Mouse (Mus musculus): ENCODE measurements around the gene 4930595D18Rik.

Gene 4930595D18Rik

GRCm38 (mm10) chr12:111184476-111184875, at the start of gene 4930595D18Rik:
4930595D18Rik (minus strand) TSS chr12:111184491.
- peak; percentile 18 for DNase-seq

GRCm38 (mm10) chr12:111233798-111234197, 49.5 kb upstream of the 4930595D18Rik start:
- DNase-seq: no peak

- DNase-seq: no peak
Measured at GRCm38 (mm10) chr12:111230793-111231192, 46.5 kb upstream of the 4930595D18Rik start.

DNA sequence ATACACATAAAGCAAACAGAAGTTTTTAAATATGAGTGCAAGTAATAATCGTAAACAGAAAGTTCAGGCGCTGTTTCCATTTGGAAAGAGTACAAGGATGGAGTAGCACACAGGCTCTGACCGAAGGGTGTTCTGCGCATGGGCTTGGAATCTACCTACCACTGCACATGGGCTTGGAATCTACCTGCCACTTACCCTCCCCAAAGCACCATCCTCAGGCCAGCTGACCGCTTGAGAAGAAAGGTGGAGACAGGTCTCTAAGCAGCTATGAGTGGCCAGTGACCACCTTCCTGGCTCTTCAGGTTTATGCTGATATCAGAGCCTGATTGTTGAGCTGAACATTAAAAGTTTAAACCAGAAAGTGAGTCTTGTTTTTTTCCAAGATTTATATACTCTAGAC, 44.2 kb upstream of the 4930595D18Rik start:
- DNase-seq: no peak

GRCm38 (mm10) chr12:111227410-111227809, 43.1 kb upstream of the 4930595D18Rik start:
- no peak for DNase-seq

DNA sequence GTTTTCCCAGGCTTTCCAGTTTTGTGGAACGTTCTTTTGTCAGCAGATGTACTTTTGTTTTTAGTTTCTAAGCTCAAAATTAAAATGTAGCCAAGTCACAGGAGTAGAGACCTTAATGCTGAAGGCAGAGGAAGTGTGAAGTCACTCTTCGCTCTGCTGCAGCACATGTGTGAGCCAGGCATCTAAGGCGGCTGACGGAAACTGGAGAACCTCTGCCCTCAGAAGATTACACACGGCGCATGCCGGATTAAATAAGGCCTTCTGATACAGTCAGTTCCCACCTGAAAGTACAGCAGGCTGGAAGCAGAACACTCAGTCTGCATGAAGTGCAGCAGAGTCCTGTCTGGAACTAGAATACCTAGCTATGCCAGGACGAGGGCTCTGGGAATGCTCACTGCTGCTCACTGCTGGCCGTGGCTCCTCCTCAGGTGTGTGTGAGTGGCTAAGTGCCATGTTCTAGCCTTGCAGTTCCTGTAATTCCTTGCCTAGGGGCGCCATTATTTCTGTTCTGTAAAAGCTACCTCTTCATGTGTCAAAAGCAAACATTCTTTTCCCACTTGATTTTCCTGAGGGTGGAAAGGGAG, 41.0 kb upstream of the 4930595D18Rik start:
- DNase-seq: no peak

- no peak for DNase-seq
Measured at GRCm38 (mm10) chr12:111218867-111219266, 34.6 kb upstream of the 4930595D18Rik start.

- DNase-seq: no peak
Measured at GRCm38 (mm10) chr12:111211729-111212128, 27.4 kb upstream of the 4930595D18Rik start.

DNA sequence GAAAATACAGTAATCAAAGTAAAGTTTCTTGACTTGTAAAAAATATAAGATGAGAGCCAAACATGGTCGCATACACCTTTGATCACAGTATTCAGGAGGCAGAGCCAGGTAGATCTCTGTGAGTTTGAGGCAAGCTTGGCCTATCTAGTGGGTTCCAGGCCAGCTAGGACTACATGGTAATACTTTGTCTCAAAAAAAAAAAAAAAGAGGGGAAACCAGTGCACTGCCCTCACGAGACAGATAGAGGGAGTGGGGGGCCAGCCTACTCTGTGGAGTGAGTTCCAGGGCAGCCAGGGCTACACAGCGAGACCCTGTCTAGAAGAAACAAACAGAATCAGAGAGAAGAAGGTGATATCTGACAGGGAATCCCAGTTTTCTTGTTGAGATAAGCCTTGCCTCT, 23.4 kb upstream of the 4930595D18Rik start:
- DNase-seq: no peak

DNA sequence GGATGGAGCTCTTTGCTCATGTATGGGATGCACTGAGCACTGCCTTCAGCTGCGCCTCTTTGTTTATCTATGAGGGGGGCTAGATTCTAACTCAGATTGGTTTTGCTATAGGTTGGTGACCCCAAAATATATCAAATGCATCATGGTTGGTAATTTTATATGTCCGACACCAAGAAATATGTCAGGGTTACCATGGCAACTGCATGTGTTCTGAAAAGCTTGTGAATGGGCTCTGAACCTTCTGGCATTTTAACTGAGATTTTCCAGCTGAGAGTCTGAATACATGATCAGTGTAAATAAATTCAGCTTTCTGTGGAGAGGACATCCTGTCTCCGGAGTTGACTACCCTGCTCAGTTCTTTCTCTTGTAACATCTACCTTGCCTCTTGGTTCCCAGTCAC, 19.7 kb upstream of the 4930595D18Rik start:
- DNase-seq: no peak

DNA sequence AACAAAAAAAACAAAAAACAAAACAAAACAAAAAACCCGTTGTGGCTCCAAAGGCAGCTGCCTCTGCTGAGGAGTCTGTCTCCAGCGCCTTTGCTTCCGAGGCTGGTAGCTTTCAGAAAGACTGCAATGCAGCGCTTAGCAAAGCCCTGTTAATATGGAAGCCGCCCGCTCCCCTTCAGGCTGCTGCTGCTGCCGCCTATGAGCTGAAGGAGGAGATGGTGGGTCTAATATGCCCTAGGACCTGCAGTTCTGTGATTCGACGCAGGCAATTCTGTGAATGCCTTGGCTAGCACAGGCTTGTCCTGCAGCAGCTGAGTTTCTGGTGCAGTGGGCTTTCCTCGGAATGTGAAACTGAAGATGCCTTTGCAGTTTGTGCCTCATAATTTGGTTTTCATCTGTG, 18.8 kb upstream of the 4930595D18Rik start:
- DNase-seq: no peak

DNA sequence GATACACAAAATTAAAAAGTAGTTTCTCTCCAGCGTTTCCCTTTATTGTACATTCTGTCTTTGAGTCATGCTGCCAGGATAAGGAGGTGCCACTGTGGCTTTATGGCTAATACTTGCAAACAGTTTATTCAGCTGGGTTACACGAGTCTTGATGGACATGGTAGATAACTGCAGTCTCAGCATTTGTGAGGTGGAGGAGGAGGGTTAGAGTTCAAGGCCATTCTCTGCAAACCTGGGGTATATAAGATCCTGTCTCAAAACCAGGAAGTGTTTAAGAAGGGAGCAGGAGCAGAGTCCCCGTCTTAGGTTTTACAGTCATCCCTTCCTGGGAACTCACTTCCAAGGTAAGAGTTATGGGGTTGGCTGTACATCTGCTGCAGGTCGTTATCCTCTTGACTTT, 12.3 kb upstream of the 4930595D18Rik start:
- no peak for DNase-seq

DNA sequence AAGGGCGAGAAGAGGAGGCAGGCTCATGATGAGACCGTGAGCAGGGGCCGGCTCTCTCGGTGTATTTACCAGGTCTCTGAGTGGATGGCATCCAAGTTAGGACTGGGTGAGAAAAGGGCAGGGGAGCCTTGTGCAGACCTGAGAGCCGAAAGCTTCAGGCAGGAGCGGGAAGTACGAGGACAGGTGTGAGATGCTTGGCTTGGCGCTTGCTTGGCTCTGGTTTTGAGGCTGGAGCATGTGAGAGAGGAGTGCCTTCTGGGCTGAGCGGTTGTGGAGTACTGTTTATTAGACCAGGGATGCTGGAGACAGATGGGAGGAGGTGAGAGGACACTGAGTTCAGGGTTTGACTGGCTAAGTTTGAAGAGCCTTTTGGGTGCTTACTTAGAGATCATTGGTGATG, 9.0 kb upstream of the 4930595D18Rik start:
- DNase-seq: peak; percentile 30

- DNase-seq: no peak
Measured at GRCm38 (mm10) chr12:111192777-111193176, 8.5 kb upstream of the 4930595D18Rik start.

DNA sequence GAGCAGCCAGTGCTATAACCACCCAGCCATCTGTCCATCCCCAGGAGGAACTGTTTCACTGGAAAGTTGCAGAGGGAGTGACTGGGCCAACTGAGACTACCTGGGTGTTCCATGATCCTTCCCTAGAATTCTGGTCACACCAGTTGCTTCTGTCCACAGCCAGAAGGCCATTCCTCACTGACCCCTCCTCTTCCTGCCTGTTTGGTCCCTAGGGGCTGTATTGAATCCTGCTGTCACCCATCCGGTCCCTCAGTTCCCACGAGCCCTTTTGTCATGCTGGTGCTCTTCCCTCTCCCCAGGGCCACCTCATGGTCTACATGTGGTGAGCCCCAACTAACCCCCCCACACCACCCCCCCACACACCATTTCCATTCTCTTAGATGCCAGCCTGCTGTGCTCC, 6.6 kb upstream of the 4930595D18Rik start:
- no peak for DNase-seq

GRCm38 (mm10) chr12:111190355-111190754, 6.1 kb upstream of the 4930595D18Rik start:
- no peak for DNase-seq

GRCm38 (mm10) chr12:111188295-111188694, 4.0 kb upstream of the 4930595D18Rik start:
- no peak for DNase-seq

GRCm38 (mm10) chr12:111186986-111187385, 2.7 kb upstream of the 4930595D18Rik start:
- no peak for DNase-seq

- no peak for DNase-seq
Measured at GRCm38 (mm10) chr12:111182378-111182777, 1.9 kb downstream of the 4930595D18Rik start.

- no peak for DNase-seq
Measured at GRCm38 (mm10) chr12:111181848-111182247, 2.4 kb downstream of the 4930595D18Rik start.

DNA sequence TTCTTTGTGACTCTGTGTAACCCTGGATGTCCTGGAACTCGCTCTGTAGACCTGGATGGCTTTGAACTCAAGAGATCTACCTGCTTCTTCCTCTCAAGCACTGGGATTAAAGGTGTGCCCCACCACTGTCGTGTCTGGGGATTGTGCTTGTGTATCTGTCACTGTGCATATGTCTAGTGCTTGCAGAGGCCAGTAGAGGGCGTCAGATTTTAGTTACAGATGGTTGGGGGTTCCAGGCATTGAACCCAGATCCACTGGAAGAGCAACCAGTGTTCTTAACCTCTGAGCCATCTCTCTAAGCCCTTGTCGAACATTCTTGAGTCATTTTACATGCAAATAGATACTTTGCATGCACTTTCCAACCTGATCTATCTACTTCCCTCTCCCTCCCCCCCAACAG, 5.5 kb downstream of the 4930595D18Rik start:
- no peak for DNase-seq

DNA sequence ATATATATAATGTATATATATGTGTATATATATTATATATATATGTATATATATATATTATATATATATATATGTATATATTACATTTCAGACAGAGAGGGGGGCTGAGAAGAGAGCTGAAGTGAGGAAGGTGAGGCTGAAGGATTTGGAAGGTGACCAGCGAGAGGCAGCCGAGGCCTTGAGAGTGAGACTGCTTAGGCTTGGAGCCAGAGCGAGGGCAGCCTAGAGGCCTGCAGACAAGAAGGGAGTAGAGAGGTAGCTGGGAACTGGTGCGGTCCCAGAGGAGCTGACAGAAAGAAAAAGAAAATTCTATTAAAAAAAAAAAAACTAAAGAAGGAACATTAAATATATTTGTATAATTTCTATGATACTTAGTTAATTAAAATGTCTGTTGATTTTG, 15.4 kb downstream of the 4930595D18Rik start:
- peak; percentile 48 for DNase-seq

- DNase-seq: peak; percentile 31
Measured at GRCm38 (mm10) chr12:111166681-111167289, 17.5 kb downstream of the 4930595D18Rik start.

GRCm38 (mm10) chr12:111165831-111166591, 18.3 kb downstream of the 4930595D18Rik start, which contains the start of gene Traf3:
Traf3 (plus strand) TSS chr12:111166370.
- peak; percentile 63 for DNase-seq

Measured in cerebellum, adult 11-12 months (tissue).